Mouse (Mus musculus) kidney, postnatal 10 days (tissue): ENCODE measurements around the gene Dnajc21.
"Not testable (repeated sequence)": the region's sequence is repeated elsewhere in the genome, so short reads cannot be mapped to it uniquely, and the experiment has no call there.

ENCODE experiments used
- DNase-seq: peaks from one replicate; pipeline ENCODE4 v3.0.0; 2021; ENCODE audit warnings: mixed read lengths

Gene Dnajc21

DNA sequence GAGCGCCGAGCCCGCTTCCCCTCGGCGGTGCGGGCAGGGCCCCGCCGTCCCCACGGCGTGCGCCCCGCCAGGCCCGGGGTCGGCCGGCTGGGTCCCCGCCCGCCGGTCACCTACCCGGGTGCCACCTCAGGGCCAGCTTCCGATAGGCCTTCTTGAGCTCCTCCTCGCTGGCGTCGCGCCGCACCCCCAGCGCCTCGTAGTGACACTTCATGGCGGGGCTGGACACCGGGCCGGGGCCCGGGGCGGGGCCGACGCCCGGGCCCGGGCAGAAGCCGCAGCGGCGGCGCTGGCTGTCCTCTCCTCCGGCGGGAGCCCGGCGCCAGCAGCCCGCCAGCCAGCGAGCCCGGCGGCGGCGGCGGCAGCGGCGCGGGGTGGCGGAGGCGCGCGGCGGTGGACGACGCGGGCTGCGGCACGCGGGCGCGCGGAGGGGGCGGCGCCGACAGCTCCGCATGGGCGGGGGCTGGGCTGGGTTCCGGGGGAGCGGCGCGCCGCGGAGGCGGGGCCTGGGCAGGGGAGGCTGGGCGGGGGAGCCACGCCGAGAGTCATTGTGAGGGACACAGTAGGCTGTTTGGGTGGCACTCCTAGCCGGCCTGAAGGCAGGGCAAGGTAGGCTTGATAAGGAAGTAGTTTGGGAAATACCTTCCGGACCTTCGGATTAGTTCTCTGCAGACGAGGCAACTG is at the start of gene Dnajc21:
Gene Dnajc21 (minus strand): TSS at position 366 of the 681 bp plus-strand sequence.
- peak; percentile 92 for DNase-seq

DNA sequence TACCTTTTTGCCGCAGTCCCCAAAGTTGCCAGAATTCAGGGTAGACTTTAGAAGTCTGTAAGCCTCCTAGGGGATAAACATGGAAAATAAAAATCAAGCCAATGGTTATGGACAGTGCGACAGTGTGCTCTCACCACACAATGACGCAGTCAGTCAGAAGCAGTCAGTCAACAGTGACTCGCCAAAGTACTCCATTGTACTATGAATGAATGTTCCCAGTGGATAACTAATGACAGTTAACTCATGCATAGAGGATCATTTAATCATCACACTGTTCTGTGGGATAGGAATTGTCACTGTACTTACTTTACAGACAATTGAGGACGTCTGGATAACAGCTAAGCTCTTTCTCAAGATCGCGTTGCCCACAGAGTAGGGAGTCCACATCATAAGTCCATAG is 44.9 kb upstream of the Dnajc21 start:
- no peak for DNase-seq

DNA sequence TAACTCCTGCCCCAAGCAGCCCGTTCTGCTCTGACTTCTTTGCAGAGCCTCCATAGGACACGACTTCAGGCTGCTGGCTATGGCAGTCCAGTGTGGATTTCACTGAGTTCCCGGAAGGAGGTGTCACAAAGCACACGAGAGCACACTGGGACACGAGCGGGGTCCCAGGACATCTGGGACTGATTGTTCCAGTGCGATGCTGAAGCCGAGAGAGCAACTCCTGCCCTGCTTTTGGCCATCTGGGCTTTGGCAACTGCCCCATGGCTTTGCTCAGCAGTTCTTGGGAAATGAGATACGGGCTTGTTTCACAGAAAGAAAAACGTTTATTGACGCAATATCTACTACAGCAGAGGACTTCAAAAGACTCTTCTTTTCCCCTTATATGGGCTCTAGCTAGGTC is 35.8 kb upstream of the Dnajc21 start:
- DNase-seq, result peak; percentile 46

DNA sequence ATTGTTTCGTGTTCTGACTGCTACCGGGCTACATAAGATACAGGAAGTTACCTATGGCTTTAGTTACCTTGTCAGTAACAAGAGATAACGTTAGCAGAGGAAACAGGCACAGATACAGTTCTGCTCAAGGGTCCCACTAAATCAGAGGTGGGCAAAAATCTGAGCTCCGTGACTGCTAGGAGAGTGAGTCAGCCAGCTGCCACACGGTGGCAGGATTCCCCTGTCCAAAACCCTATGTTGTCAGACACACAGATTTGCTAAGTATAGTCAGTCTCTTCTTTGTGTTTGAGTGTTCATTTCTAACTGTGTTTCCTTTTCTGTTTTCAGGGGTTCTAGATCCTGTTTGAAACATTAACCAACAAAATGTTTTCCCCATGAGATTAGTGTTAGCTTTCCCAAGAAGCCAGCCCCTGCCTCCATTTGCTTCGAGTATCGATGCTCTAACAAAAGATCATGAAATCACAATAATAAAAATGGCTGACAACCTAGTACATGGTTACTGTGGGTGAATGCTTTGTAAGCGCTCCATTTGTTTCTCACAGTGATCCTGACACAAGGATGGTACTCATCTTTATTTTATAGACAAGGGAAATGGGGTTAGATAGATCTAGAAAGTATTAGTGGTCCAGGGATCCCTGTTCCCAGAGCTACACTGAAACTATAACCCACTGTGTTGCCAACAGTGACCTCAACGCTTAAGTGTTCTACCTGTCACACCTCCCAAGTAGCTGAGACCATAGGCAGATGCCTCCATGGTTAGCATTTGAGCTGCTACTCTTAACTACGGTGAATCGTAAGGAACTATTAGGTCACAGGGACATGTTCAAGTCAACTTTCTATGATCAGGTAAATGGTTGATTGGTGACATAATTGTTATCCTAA is 30.8 kb upstream of the Dnajc21 start:
- peak; percentile 80 for DNase-seq

DNA sequence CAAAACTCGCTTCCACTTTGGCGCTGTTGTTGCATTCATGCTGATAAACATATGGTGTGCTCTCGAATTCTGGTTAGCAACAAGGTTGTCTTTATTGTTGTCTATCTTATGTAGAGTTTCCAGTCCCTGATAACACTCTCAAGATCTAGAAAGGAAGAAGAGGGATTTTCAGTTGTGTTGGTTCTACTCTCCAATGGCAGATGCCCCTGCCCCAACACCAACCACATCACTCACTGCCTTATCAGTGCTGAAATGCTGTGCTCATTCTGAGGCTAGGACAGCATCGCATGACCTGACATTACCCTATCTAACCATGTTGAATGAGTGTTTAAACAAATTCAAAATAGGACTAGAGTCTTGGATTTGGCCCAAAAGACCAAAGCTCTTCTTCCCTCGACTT is 29.7 kb upstream of the Dnajc21 start:
- no peak for DNase-seq

DNA sequence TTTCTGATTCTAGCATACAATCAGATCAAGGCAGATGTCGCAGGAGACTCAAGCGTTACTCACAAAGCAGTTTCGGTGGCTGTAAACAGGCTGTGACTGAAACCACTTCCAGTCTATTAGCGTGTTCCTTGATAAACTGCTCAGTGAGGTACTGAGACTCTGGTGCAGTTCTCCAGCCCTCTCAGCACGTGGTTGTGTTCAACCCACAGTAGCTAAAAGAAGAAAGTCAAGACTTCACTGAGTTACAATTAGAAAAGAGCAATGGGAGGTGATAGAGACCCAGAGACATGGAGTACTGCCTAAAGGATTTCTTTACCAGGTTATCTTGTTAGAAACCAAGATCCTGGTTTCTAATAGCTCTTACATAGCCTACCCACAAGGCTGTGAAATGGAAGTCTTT is 29.3 kb upstream of the Dnajc21 start:
- DNase-seq, result no peak

DNA sequence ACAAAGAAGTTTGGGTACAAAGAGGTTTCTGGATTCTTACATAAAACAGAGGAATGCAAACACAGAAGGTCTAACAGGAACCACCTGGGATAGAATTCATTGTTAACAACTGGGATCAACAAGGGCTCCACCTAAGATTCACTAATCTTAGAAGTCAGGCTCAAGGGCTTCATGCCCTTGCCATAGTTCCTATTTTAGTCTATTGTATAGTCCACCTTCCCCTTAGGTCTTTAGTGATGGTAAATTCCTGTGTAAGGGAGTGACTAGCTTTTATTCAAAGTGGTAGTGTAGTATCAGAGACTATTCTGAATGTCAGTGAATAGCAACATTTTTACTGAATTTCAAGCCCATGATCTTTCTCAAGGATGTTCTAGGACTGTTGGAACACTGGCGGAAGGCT is 26.4 kb upstream of the Dnajc21 start:
- DNase-seq, result not testable (repeated sequence)

DNA sequence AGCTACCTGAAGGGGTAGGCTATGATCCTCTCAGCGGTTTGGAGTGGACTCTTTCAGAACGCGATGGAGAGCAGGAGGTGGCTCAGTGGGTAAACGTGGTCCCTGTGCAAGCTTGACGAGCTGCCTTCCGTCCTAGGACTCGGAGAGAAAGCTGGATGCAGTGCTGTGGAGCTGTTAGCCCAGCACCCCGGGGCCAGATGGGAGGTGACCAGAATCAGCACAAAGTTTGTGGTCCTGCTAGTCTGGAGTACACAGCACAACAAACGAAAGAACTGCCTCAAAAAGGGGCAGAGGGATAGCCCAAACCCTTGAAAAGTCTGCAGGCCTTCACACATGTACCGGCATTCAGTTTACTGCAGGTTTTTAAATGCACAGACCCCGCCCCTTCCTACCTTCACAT is 25.6 kb upstream of the Dnajc21 start:
- no peak for DNase-seq

DNA sequence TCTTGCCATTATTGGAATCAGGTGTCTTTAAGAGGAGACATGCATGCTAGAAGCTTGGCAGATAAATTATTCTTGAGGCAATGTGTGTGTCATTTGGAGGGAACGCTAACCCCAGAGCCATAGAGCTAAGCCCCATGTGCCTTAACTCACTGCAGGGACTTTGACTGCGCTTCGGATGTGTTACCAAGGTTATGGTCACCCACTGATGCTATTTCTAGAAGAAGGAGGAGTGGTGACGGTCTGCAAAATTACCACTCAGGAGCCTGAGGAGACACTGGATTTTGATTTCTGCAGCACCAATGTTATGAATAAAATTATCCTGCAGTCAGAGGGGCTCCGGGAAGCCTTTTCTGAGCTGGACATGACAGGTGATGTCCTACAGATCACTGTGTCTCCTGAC is 19.8 kb upstream of the Dnajc21 start:
- DNase-seq, result no peak

DNA sequence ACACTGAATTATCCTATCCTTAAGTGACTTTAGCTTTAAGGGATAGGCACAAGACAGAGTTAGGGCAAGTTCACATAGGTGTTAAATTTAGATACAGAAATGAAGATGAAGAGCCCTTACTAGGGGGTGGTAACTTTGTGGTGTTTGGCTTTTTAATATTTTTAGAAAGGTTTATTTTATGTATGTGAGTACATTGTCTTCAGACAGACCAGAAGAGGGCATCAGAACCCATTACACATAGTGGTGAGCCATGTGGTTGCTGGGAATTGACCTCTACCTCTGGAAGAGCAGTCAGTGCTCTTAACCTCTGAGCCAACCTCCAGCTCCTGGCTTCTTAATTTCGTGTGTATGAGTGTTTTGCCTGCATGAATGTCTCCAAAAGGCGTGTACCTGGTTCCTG is 16.9 kb upstream of the Dnajc21 start:
- no peak for DNase-seq

DNA sequence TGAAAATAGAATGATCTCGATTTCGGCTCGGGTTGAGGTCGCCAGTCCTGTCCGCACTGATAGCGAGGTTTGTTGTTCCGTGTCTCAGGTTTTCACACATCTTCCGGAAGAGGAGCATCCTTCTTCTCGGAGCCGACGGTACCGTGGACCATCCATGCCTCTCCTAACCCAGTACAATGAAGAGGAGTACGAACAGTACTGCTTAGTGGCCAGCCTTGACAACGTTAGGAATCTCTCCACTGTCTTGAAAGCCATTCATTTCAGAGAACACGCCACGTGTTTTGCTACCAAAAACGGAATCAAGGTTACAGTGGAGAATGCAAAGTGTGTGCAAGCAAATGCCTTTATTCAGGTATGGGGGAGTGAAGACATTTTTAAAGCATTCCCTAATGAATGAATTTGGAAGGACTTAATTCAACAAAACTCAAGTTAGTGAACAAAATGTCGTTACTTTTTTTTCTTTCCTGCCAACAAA is 16.1 kb upstream of the Dnajc21 start:
- no peak for DNase-seq

DNA sequence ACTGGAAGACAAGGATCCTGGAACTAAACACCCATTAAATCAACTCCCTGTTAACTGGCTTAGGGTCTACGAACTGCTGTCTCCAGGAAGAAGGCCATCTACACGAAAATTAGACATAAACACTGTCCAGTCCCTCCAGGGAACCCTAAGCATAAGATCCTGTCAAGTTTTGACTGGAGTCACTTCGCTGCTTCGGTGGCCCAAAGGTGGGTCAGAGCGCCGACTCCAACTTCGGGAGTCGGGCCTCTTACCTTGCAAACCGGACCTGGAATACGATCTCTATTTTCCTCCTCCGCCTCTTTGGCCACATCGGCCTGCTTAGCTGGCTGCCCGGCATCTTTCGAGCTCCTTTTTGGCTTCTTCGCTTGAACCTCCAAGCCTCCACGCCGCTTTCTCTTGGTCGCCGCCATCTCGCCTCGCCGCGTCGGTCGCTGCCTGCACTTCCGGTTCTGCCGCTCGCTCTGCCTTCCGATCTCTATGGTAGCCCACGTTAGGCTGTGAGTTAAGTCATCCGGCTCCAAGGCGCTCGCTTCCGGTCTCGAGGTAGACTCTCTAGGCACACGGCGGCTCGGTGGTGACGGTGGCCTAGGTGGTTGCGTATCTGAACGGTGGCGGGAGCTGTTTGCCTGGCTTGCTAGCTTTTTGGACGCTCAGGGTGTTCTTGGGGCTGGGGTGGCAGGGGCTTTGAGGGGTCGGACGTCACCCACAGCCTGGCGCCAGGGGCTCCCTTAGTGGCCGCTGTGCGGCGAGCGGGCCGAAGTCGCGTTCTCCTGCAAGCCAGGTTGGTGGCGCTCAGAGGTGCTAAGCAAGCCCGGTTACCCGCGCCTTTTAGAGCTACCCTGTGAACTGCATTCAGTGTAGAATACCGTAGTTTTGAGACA is 15.4 kb upstream of the Dnajc21 start, which contains the start of the genes Brix1 and Rad1:
Gene Brix1 (minus strand): TSS at position 464 of the 881 bp plus-strand sequence.
Gene Rad1 (plus strand): TSS at position 535 of the 881 bp plus-strand sequence.
- DNase-seq, result peak; percentile 96

DNA sequence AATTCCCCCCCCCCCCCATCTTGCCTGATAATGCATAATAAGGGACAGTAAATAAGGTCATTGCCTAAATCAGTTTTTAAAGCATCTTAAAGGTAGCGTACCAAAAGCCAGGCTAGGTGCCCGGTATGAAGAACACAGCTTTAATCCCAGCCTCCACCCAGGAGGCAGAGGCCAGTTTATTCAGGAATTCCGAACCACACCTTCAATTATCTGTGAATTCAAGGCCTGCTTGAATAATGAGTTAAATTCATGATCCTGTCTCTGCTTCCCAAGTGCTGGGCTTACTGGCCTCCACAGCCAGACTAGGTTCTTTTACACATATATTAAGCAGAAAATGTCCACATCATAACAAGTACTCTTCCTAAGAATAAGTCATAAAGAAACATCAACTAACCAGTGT is 625 bp upstream of the Dnajc21 start:
- no peak for DNase-seq

DNA sequence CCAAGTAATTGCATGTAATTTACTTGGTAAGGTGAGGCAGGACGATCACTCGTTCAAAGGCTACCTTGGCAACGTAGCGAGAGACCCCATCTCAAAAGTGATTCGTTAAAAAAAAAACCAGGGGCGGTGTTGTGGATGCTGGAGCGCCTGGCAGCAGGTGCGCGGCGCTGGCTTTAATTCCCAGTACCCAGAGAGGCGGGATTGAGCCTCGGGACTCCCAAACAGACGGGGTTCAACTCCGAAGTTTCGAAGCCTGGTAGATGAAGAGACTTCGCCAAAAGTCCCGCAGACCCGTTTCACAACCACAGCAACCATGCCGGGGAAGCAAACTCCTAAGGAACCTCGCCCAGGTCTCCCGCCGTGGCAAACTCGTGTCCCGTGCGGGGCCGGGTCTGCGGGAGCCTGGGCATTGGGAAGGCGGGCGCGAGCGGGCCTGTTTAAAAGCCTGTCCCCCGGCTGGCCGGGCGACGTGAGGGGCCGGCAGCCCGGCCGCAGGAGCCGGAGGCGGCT is 620 bp downstream of the Dnajc21 start:
- no peak for DNase-seq

DNA sequence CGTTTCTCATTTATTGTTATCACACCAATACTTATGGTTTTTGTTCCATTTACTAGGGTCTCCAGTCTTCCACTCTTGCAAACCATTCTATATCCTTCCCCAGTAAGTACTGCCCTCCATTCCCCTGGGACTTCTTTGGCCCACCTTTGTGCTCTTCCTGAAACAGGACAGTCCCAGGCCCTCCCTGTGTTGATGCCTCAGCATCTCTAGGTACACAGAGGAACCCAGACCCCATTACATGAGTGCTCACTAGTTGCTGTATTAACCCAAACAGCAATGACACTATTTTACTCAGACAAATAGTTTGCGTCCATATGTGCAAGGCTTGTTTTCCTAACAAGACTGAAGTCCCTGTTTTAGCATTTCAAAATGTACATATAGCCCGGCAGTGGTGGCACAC is 1.6 kb downstream of the Dnajc21 start:
- DNase-seq, result no peak

DNA sequence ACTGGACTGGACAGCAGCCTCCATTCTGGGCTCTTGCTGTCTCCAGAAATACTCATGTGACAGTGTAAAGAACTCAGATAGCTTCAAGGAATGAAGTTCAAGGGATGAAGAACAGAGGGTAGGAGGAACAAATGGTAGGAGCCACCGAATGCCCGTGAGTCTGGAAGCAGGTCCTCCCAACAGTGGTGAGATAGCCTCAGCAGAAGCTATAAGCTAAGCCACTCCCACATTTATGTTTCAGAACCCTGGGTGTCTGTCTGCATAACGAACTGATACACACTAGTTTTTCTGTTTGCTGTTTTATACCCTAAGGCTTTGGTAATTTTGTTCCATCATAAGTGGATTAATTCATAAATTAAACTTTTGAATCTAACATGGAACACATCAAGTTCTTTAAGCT is 5.6 kb downstream of the Dnajc21 start:
- DNase-seq, result no peak

DNA sequence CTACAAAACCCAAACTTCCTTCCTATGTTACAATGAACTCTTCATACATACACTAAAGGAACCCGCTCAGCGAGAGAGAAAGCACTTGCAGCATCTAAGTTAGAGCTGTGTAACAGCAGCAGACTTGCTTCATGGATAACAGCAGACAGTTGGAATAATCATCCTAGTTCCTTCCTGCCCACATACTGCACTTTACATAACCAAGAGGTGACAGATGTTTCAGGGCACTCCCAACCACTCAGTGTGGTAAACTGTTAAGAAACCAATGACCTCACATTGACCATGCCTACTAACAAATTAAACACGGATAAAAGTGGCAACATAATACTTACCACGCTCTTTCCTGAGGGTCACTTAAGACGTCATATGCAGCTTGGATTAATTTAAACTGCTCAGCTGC is 6.8 kb downstream of the Dnajc21 start:
- DNase-seq, result no peak

DNA sequence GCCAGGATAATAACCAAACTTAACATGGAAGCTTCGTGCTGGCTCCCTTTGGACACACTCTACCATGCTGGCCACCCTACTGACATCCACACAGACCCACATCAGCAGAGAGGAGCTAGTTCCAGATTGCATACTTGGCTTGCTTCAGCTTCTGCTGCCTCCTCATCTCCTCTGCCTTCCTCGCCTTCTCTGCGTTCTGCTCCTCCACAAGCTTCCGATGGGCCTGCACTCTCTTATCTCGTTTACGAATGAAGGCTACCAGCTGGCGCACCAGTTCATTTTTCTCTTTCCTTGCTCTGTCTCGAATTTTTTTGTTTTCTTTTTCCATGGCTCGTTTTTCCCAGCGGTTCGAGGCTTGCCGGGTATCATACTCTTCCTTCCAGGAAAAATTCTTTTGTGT is 9.3 kb downstream of the Dnajc21 start:
- peak; percentile 64 for DNase-seq

DNA sequence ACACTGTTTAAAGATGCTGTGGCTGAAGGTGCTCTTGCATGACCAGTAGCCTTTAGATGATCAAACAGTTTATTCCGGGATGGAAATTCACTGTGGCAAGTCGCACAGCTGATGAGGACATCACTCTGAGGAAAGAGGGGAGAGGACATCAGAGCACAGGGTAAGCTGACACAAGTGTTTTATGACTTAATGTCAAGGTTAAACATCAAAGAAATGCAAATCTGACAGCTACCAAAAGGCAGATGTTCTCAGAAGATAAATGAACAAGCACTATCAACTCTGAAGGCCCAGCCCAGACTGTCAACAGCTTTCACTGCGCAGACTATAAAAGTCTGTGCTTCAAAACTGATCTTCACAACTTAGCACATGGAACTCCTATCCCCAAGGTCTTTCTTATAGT is 23.2 kb downstream of the Dnajc21 start:
- no peak for DNase-seq

DNA sequence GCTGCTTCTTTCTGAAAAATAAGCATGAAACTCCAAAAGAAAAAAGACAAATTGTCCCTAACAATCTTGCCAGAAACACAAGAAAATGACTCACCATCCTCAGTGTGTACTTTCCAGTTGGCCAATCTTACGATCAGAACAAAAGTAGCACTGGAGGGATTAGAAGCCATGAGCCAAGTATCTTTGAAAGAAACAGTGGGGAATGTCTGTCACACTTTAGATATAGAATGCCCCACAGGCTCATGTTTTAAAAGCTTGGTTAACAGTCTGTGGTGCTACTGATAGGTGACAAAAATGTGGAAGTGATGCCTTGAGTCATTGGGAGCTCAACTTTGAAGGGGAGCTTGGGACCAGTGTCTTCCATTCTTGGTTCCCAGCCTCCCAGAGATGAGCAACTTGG is 28.0 kb downstream of the Dnajc21 start:
- no peak for DNase-seq

DNA sequence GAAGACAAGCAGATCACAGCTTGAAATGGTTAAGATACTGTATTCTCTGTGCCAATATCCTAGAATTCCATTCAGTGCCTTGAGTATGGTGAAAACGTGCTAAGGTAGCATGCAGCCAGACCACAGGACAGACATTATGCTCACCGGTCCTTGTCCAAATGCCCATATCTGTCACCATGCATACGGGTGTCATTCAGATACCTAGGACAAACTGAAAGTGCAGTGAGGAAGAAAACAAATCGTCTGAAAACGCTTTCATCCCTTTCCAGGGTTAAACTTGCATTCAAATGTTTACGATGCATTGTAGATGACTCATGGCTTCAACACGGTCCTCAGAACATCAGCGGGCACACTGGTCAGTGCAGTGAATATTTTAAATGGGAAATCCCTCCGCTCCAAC is 28.8 kb downstream of the Dnajc21 start:
- no peak for DNase-seq

DNA sequence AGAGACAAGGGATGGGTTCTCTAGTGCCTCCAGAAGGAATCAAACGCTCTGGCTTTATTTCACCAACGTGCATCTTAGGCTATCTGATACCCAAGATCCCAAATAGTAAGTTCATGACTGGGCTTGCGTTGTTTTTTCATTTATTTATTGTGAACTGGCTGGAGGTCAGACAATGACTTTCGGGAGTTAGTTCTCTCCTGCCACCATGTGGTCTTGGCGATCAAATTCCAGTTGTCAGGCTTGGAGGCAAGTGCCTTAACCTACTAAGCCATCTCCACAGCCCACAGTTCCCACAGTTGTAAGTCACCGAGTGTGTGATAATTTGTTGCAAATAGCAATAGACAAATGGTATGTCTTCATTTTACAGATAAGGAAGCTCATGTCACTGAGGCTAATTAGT is 30.4 kb downstream of the Dnajc21 start:
- peak; percentile 49 for DNase-seq

DNA sequence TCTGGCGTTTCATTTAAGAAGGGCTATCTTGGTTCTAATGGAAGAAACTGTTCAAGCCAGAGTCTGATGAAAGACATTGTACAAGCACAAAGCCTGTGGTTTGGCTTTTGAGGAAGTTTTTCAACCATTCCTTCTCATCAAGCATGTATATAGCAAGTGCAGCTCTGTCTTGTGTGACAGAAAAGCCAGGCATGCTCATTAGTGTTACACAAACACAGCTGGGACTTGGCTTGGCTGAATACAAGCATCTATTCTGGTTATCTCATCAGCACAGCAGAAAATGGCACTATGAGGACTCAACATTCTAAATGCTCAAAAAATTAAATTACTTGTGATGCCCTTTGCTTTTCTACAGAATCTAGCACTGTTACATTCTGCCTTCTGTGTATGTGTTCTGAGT is 33.4 kb downstream of the Dnajc21 start:
- no peak for DNase-seq
